In genomic region chr1:93688154-93688553, GRCm38 (mm10) we compare ENCODE assay signal across 10 mouse cellular contexts. TPM values are rescaled to one million over a fixed set of nuclear protein-coding genes. Genes with fewer than 3 reads are reported as not detected.
DNase-seq lines count a peak whose midpoint lies in the region; ATAC-seq and TF ChIP-seq lines count a peak whose summit lies in the region.
"Had no signal": no experiment of that assay in that cellular context is flagged by ENCODE, and none has a peak within 500 bp of the region (broad histone marks: within the 10 kb centered on the region; RNA-seq: fewer than 3 reads in every experiment).

No protein-coding gene starts in this region.

- H3K4me3 ChIP-seq in forebrain, embryonic 16.5 days (replicated peaks; ENCODE audit: low read length): no peak overlapping the region
- no peak overlapping the region for H3K4me3 ChIP-seq in forebrain, embryonic 10.5 days
- H3K4me3 ChIP-seq in midbrain, embryonic 13.5 days (replicated peaks): no peak overlapping the region
- H3K4me3 ChIP-seq in midbrain, postnatal 0 days (ENCODE audit: low read depth, low read length): no peak overlapping the region

- no peak overlapping the region for H3K9ac ChIP-seq in forebrain, embryonic 16.5 days (replicated peaks; ENCODE audit: low read depth, low read length)
- no peak overlapping the region for H3K9ac ChIP-seq in midbrain, embryonic 13.5 days (replicated peaks)
- no peak overlapping the region for H3K9ac ChIP-seq in midbrain, postnatal 0 days (replicated peaks; ENCODE audit: low read length, poor library complexity, severe bottlenecking)

- TF ChIP-seq CTCF in midbrain, postnatal 0 days (IDR thresholded peaks at IDR 0.05): no peak

- intact Hi-C loops in heart, postnatal 10 days (cut with DNase I): loop anchor here (5.0 kb wide), 1 partner anchor 34 kb away; no protein-coding TSS in a partner anchor

- no peaks in the 10 kb centered on the region for H3K9me3 ChIP-seq in forebrain, embryonic 16.5 days (ENCODE audit: control insufficient read depth, low read length)
- H3K9me3 ChIP-seq in forebrain, embryonic 10.5 days: no peaks in the 10 kb centered on the region
- H3K9me3 ChIP-seq in midbrain, embryonic 13.5 days: no peaks in the 10 kb centered on the region
- H3K9me3 ChIP-seq in midbrain, postnatal 0 days (ENCODE audit: low read length): no peaks in the 10 kb centered on the region

- no peak for ATAC-seq in forebrain, embryonic 16.5 days
- ATAC-seq in midbrain, embryonic 13.5 days: peak; percentile 6; the same call in 1 of the 2 replicates
- no peak for ATAC-seq in midbrain, postnatal 0 days (ENCODE audit: low FRiP score)
- ATAC-seq in megakaryocyte-erythroid progenitor cell, adult 5-6 weeks (replicated peaks; ENCODE audit: low FRiP score, low TSS enrichment, poor library complexity, severe bottlenecking): peak; percentile 43
- ATAC-seq in erythroblast, adult 5-6 weeks (replicated peaks; ENCODE audit: low FRiP score, poor library complexity, severe bottlenecking): no peak

- 75% methylated on average over 8 of the region's 8 CpGs for WGBS in forebrain, embryonic 16.5 days
- 90% methylated on average over 8 of the region's 8 CpGs for WGBS in forebrain, embryonic 10.5 days
- WGBS in midbrain, embryonic 13.5 days: 84% methylated on average over 8 of the region's 8 CpGs
- 69% methylated on average over 8 of the region's 8 CpGs for WGBS in midbrain, postnatal 0 days

- H3K27me3 ChIP-seq in forebrain, embryonic 16.5 days (replicated peaks; ENCODE audit: control insufficient read depth, insufficient read depth, low read length): no peaks in the 10 kb centered on the region
- peaks cover 43% of the 10 kb centered on the region for H3K27me3 ChIP-seq in forebrain, embryonic 10.5 days (ENCODE audit: poor library complexity, severe bottlenecking)
- H3K27me3 ChIP-seq in midbrain, embryonic 13.5 days: peaks cover 10% of the 10 kb centered on the region
- no peaks in the 10 kb centered on the region for H3K27me3 ChIP-seq in midbrain, postnatal 0 days (ENCODE audit: insufficient read depth, low read length)

- H3K4me1 ChIP-seq in forebrain, embryonic 16.5 days (replicated peaks; ENCODE audit: control insufficient read depth, insufficient read depth, low read length): peaks cover 21% of the 10 kb centered on the region
- peaks cover 35% of the 10 kb centered on the region for H3K4me1 ChIP-seq in forebrain, embryonic 10.5 days
- peaks cover 27% of the 10 kb centered on the region for H3K4me1 ChIP-seq in midbrain, embryonic 13.5 days (replicated peaks)
- peaks cover 3% of the 10 kb centered on the region; the same call in 1 of the 2 replicates for H3K4me1 ChIP-seq in midbrain, postnatal 0 days (ENCODE audit: insufficient read depth, low read length)

- no peak overlapping the region for H3K27ac ChIP-seq in forebrain, embryonic 16.5 days (ENCODE audit: low read length)
- H3K27ac ChIP-seq in forebrain, embryonic 10.5 days: no peak overlapping the region
- H3K27ac ChIP-seq in midbrain, embryonic 13.5 days: no peak overlapping the region
- no peak overlapping the region for H3K27ac ChIP-seq in midbrain, postnatal 0 days (ENCODE audit: low read depth, low read length)

- H3K4me2 ChIP-seq in forebrain, embryonic 16.5 days (ENCODE audit: low read length): peak overlapping the region; percentile 4; the same call in 1 of the 2 replicates
- H3K4me2 ChIP-seq in midbrain, embryonic 13.5 days (replicated peaks): no peak overlapping the region
- no peak overlapping the region for H3K4me2 ChIP-seq in midbrain, postnatal 0 days (ENCODE audit: low read depth, low read length, poor library complexity, severe bottlenecking)

- peaks cover 3% of the 10 kb centered on the region for H3K36me3 ChIP-seq in forebrain, embryonic 16.5 days (ENCODE audit: control insufficient read depth, insufficient read depth)
- peaks cover 40% of the 10 kb centered on the region for H3K36me3 ChIP-seq in forebrain, embryonic 10.5 days (replicated peaks)
- peaks cover 13% of the 10 kb centered on the region for H3K36me3 ChIP-seq in midbrain, embryonic 13.5 days
- H3K36me3 ChIP-seq in midbrain, postnatal 0 days (ENCODE audit: insufficient read depth, low read length): peaks cover 12% of the 10 kb centered on the region; the same call in 1 of the 2 replicates

- no peak for DNase-seq in forebrain, embryonic 10.5 days (ENCODE audit: extremely low spot score, low spot score)
- no peak for DNase-seq in midbrain, postnatal 0 days (ENCODE audit: low spot score)
- DNase-seq in heart, postnatal 10 days: peak; percentile 48 to 53
- DNase-seq in embryo, embryonic 11 days: no peak
- DNase-seq: cerebellum, adult 11 months; thymus, adult 2 months had no signal

RNA-seq across cellular contexts. Expression of gene Bok, which starts 2.7 kb away (rescaled TPM):
- polyA plus RNA-seq in forebrain, embryonic 16.5 days (2015; fragmentation: Nextera tagmentation; extraction: Ambion mirVana): 89.5 and 104 TPM in 2 replicates
- polyA plus RNA-seq in forebrain, embryonic 10.5 days (2016; fragmentation: Nextera tagmentation; extraction: Ambion mirVana): 50.9 and 55.3 TPM in 2 replicates
- polyA plus RNA-seq in midbrain, embryonic 13.5 days (2015; fragmentation: Nextera tagmentation; extraction: Ambion mirVana): 59.1 and 61.2 TPM in 2 replicates
- total RNA-seq in midbrain, postnatal 0 days (2014; rRNA removed): 99.4 and 108 TPM in 2 replicates
- polyA plus RNA-seq in midbrain, postnatal 0 days (2015; fragmentation: Nextera tagmentation; extraction: Ambion mirVana): 95.4 and 96.6 TPM in 2 replicates
- 10 to 100 TPM; 10.2 to 10.4 TPM for total RNA-seq in heart, postnatal 10 days (2021)
- total RNA-seq in megakaryocyte-erythroid progenitor cell, adult 5-6 weeks (2014; fragmentation: Nextera tagmentation): not detected in 2 replicates
- total RNA-seq in megakaryocyte-erythroid progenitor cell, adult 5-6 weeks (2017): not detected in 2 replicates
- total RNA-seq in erythroblast, adult 5-6 weeks (2015; ENCODE audit: low replicate concordance): not detected in 2 replicates
- total RNA-seq in erythroblast, adult 5-6 weeks (2017; ENCODE audit: low replicate concordance): not detected in 2 replicates

RNA-seq across cellular contexts. Expression of gene Stk25, which starts 29.7 kb away (rescaled TPM):
- 316 and 341 TPM in 2 replicates for polyA plus RNA-seq in forebrain, embryonic 16.5 days (2015; fragmentation: Nextera tagmentation; extraction: Ambion mirVana)
- 156 and 166 TPM in 2 replicates for polyA plus RNA-seq in forebrain, embryonic 10.5 days (2016; fragmentation: Nextera tagmentation; extraction: Ambion mirVana)
- polyA plus RNA-seq in midbrain, embryonic 13.5 days (2015; fragmentation: Nextera tagmentation; extraction: Ambion mirVana): 280 and 291 TPM in 2 replicates
- 301 and 335 TPM in 2 replicates for total RNA-seq in midbrain, postnatal 0 days (2014; rRNA removed)
- polyA plus RNA-seq in midbrain, postnatal 0 days (2015; fragmentation: Nextera tagmentation; extraction: Ambion mirVana): 362 and 412 TPM in 2 replicates
- 100 to 1,000 TPM; 135 to 138 TPM for total RNA-seq in heart, postnatal 10 days (2021)
- 63.5 and 82.3 TPM in 2 replicates for total RNA-seq in megakaryocyte-erythroid progenitor cell, adult 5-6 weeks (2014; fragmentation: Nextera tagmentation)
- total RNA-seq in megakaryocyte-erythroid progenitor cell, adult 5-6 weeks (2017): 50.4 and 60.8 TPM in 2 replicates
- total RNA-seq in erythroblast, adult 5-6 weeks (2015; ENCODE audit: low replicate concordance): 6.0 and 9.8 TPM in 2 replicates
- total RNA-seq in erythroblast, adult 5-6 weeks (2017; ENCODE audit: low replicate concordance): 7.9 and 14.8 TPM in 2 replicates

Comparison
In these comparisons a context has a peak if more than half of its experiments do, and no peak if none do; other contexts are left out.
1. ATAC-seq: peak in midbrain, embryonic 13.5 days (single experiment) and megakaryocyte-erythroid progenitor cell, adult 5-6 weeks (single experiment); none in forebrain, embryonic 16.5 days (single experiment), midbrain, postnatal 0 days (single experiment) and erythroblast, adult 5-6 weeks (single experiment).
2. DNase-seq: peak in heart, postnatal 10 days (2 of 2); none in forebrain, embryonic 10.5 days (single experiment), midbrain, postnatal 0 days (single experiment) and embryo, embryonic 11 days (single experiment).
3. RNA of gene Bok, which starts 2.7 kb away (total RNA-seq): 99.4 to 108 TPM in midbrain, postnatal 0 days and 10.2 to 10.4 TPM in heart, postnatal 10 days; not detected in erythroblast, adult 5-6 weeks and not detected in megakaryocyte-erythroid progenitor cell, adult 5-6 weeks; every median in the first group is over 4 times any median in the second.